Mouse (Mus musculus) kidney, embryonic 16.5 days (tissue): ENCODE measurements around the gene Ambra1. TPM values are rescaled to one million over a fixed set of nuclear protein-coding genes. Genes with fewer than 3 reads are reported as not detected.

Experiments used
- ATAC-seq: fragments of 200-750 bp; cut with Nextera tagmentation; 2 replicates; pipeline ENCODE4 v1.8.0; 2017; ENCODE audit warnings: moderate TSS enrichment; ENCODE audit not compliant: low FRiP score, low TSS enrichment
- H3K27ac ChIP-seq: fragments of 300-500 bp; sonication (generic); 2 replicates; pipeline ENCODE4 v1.5.1; 2014; ENCODE audit warnings: low read length
- H3K27me3 ChIP-seq: fragments of 300-500 bp; sonication (generic); 2 replicates; pipeline ENCODE4 v1.6.1; 2014; ENCODE audit warnings: low read length, control low read depth, mixed read lengths; ENCODE audit not compliant: insufficient read depth
- H3K36me3 ChIP-seq: fragments of 300-500 bp; sonication (generic); 2 replicates; pipeline ENCODE4 v1.6.1; 2014; ENCODE audit warnings: low read length, control low read depth, mixed read lengths; ENCODE audit not compliant: insufficient read depth
- H3K4me1 ChIP-seq: fragments of 300-500 bp; sonication (generic); 2 replicates; pipeline ENCODE4 v1.6.1; 2014; ENCODE audit warnings: low read length, control low read depth, mixed read lengths; ENCODE audit not compliant: insufficient read depth
- H3K4me2 ChIP-seq: fragments of 300-500 bp; sonication (generic); replicated peaks from 2 replicates; pipeline ENCODE4 v1.6.1; 2014; ENCODE audit warnings: low read depth, low read length
- H3K4me3 ChIP-seq: fragments of 300-500 bp; sonication (generic); 2 replicates; pipeline ENCODE4 v1.5.1; 2014; ENCODE audit warnings: mild to moderate bottlenecking, low read length
- H3K9ac ChIP-seq: fragments of 300-500 bp; sonication (generic); replicated peaks from 2 replicates; pipeline ENCODE4 v1.6.1; 2014; ENCODE audit warnings: low read length
- H3K9me3 ChIP-seq: fragments of 300-500 bp; sonication (generic); 2 replicates; pipeline ENCODE4 v1.6.1; 2016; ENCODE audit warnings: low read length, control low read depth
- WGBS: fragments of 180-500 bp; shearing (Covaris S2); extraction: QIAGEN DNeasy Blood & Tissue Kit; methylation state at CpG from one replicate; pipeline ENCODE4 v1.1.7; 2014; 5-methylcytosine and 5-hydroxymethylcytosine counted together
- polyA plus RNA-seq: library from polyadenylated mRNA; unstranded; fragments of >200 nt; fragmentation: Nextera tagmentation; extraction: Ambion mirVana; gene quantifications from 2 replicates; pipeline ENCODE4 v1.2.1, GENCODE M21; 2015

Ambra1 gene
- polyA plus RNA-seq, 1 experiment from 2014 or later = 20.7 TPM

- no peak overlapping the region for H3K9ac ChIP-seq
- H3K4me2 ChIP-seq = no peak overlapping the region
- no peak overlapping the region for H3K27ac ChIP-seq
- WGBS = 81% methylated on average over 2 of the region's 2 CpGs
- H3K4me1 ChIP-seq = no peaks in the 10 kb centered on the region
- no peak overlapping the region for H3K4me3 ChIP-seq
- ATAC-seq = no peak
- H3K9me3 ChIP-seq = no peaks in the 10 kb centered on the region
- no peaks in the 10 kb centered on the region for H3K36me3 ChIP-seq
- no peaks in the 10 kb centered on the region for H3K27me3 ChIP-seq
These were observed 122.7 kb downstream of the Ambra1 start for GRCm38 (mm10) chr2:91852446-91853191.

DNA sequence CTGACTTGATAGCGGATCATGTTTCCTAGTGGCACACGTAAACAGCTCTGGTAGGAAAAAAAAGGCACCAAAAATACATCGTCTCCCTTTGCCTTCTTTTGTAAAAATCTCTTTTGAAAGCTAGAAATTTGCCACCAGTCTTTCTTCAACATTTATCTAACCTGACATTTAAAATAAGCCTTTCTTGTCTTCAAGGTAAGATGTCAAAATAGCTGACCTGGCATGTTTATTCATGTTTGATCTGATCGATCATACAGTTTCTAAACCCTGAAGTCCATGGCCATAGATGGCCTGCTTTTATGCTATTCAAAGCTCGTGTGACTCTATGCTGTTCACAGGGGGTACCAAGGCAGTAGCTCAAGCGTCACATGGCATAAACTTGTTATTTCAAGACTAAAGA is 124.6 kb downstream of the Ambra1 start:
- no peak overlapping the region for H3K4me2 ChIP-seq
- ATAC-seq = no peak
- WGBS = 84% methylated on average over 6 of the region's 6 CpGs

GRCm38 (mm10) chr2:91856958-91857357 is 127.0 kb downstream of the Ambra1 start:
- H3K4me3 ChIP-seq = no peak overlapping the region
- no peaks in the 10 kb centered on the region for H3K27me3 ChIP-seq
- H3K36me3 ChIP-seq = no peaks in the 10 kb centered on the region
- H3K9ac ChIP-seq = no peak overlapping the region
- 94% methylated on average over 3 of the region's 3 CpGs for WGBS
- no peak overlapping the region for H3K4me2 ChIP-seq
- H3K4me1 ChIP-seq = no peaks in the 10 kb centered on the region
- no peak overlapping the region for H3K27ac ChIP-seq
- H3K9me3 ChIP-seq = no peaks in the 10 kb centered on the region
- no peak for ATAC-seq

More for the DNA sequence above, 124.6 kb downstream of the Ambra1 start:
- Histone ChIP-seq H3K27me3 (no peaks in the 10 kb centered on the region), H3K9ac (no peak overlapping the region), H3K27ac (no peak overlapping the region), H3K9me3 (no peaks in the 10 kb centered on the region), H3K4me1 (no peaks in the 10 kb centered on the region), H3K4me3 (no peak overlapping the region), H3K36me3 (no peaks in the 10 kb centered on the region)

- H3K27ac ChIP-seq = no peak overlapping the region
- 40% methylated on average over 4 of the region's 4 CpGs for WGBS
- no peak overlapping the region for H3K4me3 ChIP-seq
- no peaks in the 10 kb centered on the region for H3K4me1 ChIP-seq
- H3K4me2 ChIP-seq = no peak overlapping the region
- no peaks in the 10 kb centered on the region for H3K27me3 ChIP-seq
- no peaks in the 10 kb centered on the region for H3K9me3 ChIP-seq
- no peak overlapping the region for H3K9ac ChIP-seq
- ATAC-seq = no peak
- H3K36me3 ChIP-seq = no peaks in the 10 kb centered on the region
These were observed 129.5 kb downstream of the Ambra1 start for GRCm38 (mm10) chr2:91859423-91859822.

- Histone ChIP-seq H3K36me3 (no peaks in the 10 kb centered on the region), H3K4me1 (0 out of 2 replicates have a peak, but pooled peaks cover 4% of the 10 kb centered on the region), H3K4me3 (no peak overlapping the region), H3K4me2 (no peak overlapping the region), H3K27ac (no peak overlapping the region), H3K27me3 (no peaks in the 10 kb centered on the region), H3K9ac (no peak overlapping the region), H3K9me3 (no peaks in the 10 kb centered on the region)
- ATAC-seq = peak; percentile 77; the same call in 1 of the 2 replicates
- WGBS = 50% methylated on average over 8 of the region's 8 CpGs
These were observed 140.8 kb downstream of the Ambra1 start for GRCm38 (mm10) chr2:91870754-91871153.

- H3K4me2 ChIP-seq = no peak overlapping the region
- WGBS = 88% methylated on average over 1 of the region's 1 CpGs
- no peak overlapping the region for H3K9ac ChIP-seq
- H3K27ac ChIP-seq = no peak overlapping the region
- H3K9me3 ChIP-seq = no peaks in the 10 kb centered on the region
- H3K36me3 ChIP-seq = no peaks in the 10 kb centered on the region
- 0 out of 2 replicates have a peak, but pooled peaks cover 4% of the 10 kb centered on the region for H3K4me1 ChIP-seq
- no peaks in the 10 kb centered on the region for H3K27me3 ChIP-seq
- no peak for ATAC-seq
- no peak overlapping the region for H3K4me3 ChIP-seq
These were observed 141.3 kb downstream of the Ambra1 start for GRCm38 (mm10) chr2:91871225-91871624.

- no peak overlapping the region for H3K4me2 ChIP-seq
These were observed 142.7 kb downstream of the Ambra1 start for GRCm38 (mm10) chr2:91872658-91873057.

GRCm38 (mm10) chr2:91876000-91876805 is 146.3 kb downstream of the Ambra1 start:
- H3K9ac ChIP-seq = no peak overlapping the region
- H3K27ac ChIP-seq = no peak overlapping the region
- WGBS = 69% methylated on average over 9 of the region's 9 CpGs
- H3K4me3 ChIP-seq = no peak overlapping the region
- peaks cover 8% of the 10 kb centered on the region; the same call in 1 of the 2 replicates for H3K36me3 ChIP-seq
- H3K9me3 ChIP-seq = no peaks in the 10 kb centered on the region
- H3K27me3 ChIP-seq = no peaks in the 10 kb centered on the region
- H3K4me1 ChIP-seq = no peaks in the 10 kb centered on the region
- ATAC-seq = no peak
- H3K4me2 ChIP-seq = no peak overlapping the region

More at GRCm38 (mm10) chr2:91872658-91873057, 142.7 kb downstream of the Ambra1 start:
- Histone ChIP-seq H3K27me3 (no peaks in the 10 kb centered on the region), H3K4me1 (0 out of 2 replicates have a peak, but pooled peaks cover 4% of the 10 kb centered on the region), H3K9me3 (no peaks in the 10 kb centered on the region), H3K27ac (no peak overlapping the region), H3K4me3 (no peak overlapping the region), H3K36me3 (peaks cover 8% of the 10 kb centered on the region; the same call in 1 of the 2 replicates), H3K9ac (no peak overlapping the region)
- WGBS = 95% methylated on average over 3 of the region's 3 CpGs
- no peak for ATAC-seq

DNA sequence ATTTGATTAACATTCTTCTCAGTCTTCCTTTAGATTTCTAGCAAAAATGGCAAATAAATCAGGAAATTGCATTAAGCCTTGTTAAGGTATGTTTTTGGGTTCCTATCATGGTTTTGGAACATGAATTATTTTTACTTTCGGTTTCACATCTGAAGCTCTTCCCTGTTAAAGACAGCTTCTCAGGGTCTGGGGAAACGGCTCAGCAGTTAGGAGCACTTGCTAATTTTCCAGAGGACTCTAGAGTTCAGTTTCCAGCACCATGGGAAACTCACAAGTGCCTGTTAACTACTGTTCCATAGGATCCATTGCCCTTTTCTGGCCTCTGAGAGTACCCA is 146.8 kb downstream of the Ambra1 start:
- no peak for ATAC-seq
- H3K9ac ChIP-seq = no peak overlapping the region
- no peaks in the 10 kb centered on the region for H3K4me1 ChIP-seq
- no peak overlapping the region for H3K4me3 ChIP-seq
- H3K36me3 ChIP-seq = peaks cover 8% of the 10 kb centered on the region; the same call in 1 of the 2 replicates
- H3K27ac ChIP-seq = no peak overlapping the region
- H3K9me3 ChIP-seq = no peaks in the 10 kb centered on the region
- no peaks in the 10 kb centered on the region for H3K27me3 ChIP-seq
- no peak overlapping the region for H3K4me2 ChIP-seq
- WGBS = 75% methylated on average over 2 of the region's 2 CpGs
